Mouse (Mus musculus): ENCODE results near the gene Foxf1. TPM values are rescaled to one million over a fixed set of nuclear protein-coding genes. Genes with fewer than 3 reads are reported as not detected.
A peak's percentile ranks its signal among the peaks of the same experiment; 100 is the strongest.

The Foxf1 gene
- polyA plus RNA-seq, 1 experiment from 2014 or later = 15.1 TPM

- no peaks in the 10 kb centered on the region for H3K9me3 ChIP-seq
- 34% methylated on average over 6 of the region's 6 CpGs for whole genome bisulfite sequencing
- H3K27me3 ChIP-seq = peaks cover 72% of the 10 kb centered on the region
- no peak overlapping the region for H3K4me2 ChIP-seq
- H3K4me3 ChIP-seq = no peak overlapping the region
- H3K4me1 ChIP-seq = peaks cover 21% of the 10 kb centered on the region
- no peak overlapping the region for H3K9ac ChIP-seq
- peaks cover 3% of the 10 kb centered on the region for H3K36me3 ChIP-seq
- ATAC-seq (ENCODE audit: insufficient number of reproducible peaks, insufficient read depth, low FRiP score, low TSS enrichment, low read depth) = no peak
- H3K27ac ChIP-seq = no peak overlapping the region
Observed at GRCm38 (mm10) chr8:121092141-121092540, 8.0 kb downstream of the Foxf1 start.

- ATAC-seq (ENCODE audit: insufficient number of reproducible peaks, insufficient read depth, low FRiP score, low TSS enrichment, low read depth) = peak; percentile 43
- peaks cover 67% of the 10 kb centered on the region for H3K27me3 ChIP-seq
Observed at GRCm38 (mm10) chr8:121092627-121093026, 8.4 kb downstream of the Foxf1 start.

GRCm38 (mm10) chr8:121093496-121093895 is 9.3 kb downstream of the Foxf1 start:
- no peak overlapping the region for H3K4me2 ChIP-seq
- H3K9ac ChIP-seq = no peak overlapping the region
- H3K9me3 ChIP-seq = no peaks in the 10 kb centered on the region
- H3K27me3 ChIP-seq = peaks cover 59% of the 10 kb centered on the region
- no peak overlapping the region for H3K27ac ChIP-seq
- peaks cover 21% of the 10 kb centered on the region for H3K4me1 ChIP-seq
- 53% methylated on average over 6 of the region's 6 CpGs for WGBS
- no peak for ATAC-seq (ENCODE audit: insufficient number of reproducible peaks, insufficient read depth, low FRiP score, low TSS enrichment, low read depth)
- H3K36me3 ChIP-seq = peaks cover 16% of the 10 kb centered on the region
- no peak overlapping the region for H3K4me3 ChIP-seq

More at GRCm38 (mm10) chr8:121092627-121093026, 8.4 kb downstream of the Foxf1 start:
- Histone ChIP-seq H3K9ac (no peak overlapping the region), H3K4me3 (no peak overlapping the region), H3K9me3 (no peaks in the 10 kb centered on the region), H3K27ac (no peak overlapping the region), H3K36me3 (peaks cover 8% of the 10 kb centered on the region), H3K4me2 (no peak overlapping the region), H3K4me1 (peaks cover 21% of the 10 kb centered on the region)
- WGBS = 3% methylated on average over 16 of the region's 16 CpGs

DNA sequence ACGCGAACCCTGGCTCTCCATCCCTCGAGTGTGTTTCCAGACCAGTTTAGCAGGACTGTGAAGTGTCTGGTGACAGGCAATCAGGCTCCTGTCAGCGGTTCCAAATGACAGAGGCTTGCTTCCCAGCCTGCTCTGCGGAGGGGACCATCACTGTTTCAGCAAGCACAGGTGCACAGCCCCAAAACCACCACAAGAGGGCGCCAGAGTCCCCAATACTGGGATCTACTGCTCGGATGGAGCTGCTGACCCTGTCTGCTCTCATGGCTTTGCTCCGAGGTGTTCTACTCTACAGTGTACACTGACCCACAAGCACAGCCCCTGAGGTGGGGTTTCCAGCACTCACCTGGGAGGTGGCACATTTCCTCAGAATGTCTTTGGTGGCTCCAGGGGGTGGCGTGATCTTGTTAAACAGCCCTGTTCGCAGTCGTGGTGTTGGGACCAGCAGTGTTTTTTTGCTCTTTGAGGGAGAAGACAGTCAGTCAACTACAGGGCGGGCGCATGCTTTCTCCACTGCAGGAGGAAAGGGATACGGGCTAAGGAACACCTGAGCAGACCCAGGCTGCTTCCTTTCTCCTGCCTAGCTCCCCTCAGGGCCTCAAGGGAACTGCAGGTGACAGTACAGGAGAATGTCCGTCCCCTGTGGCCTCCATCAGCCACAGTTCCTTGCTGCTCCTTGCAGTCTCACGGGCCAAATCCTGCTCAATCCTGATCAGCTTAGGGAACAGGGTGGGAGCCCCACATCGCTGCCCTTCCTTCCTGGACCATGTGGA is 20.0 kb downstream of the Foxf1 start:
- Histone ChIP-seq H3K27ac (no peak overlapping the region), H3K9me3 (no peaks in the 10 kb centered on the region), H3K4me1 (peaks cover 18% of the 10 kb centered on the region), H3K36me3 (peaks cover 68% of the 10 kb centered on the region), H3K9ac (0 out of 2 replicates have a peak overlapping the region, but pooled peaks have one; percentile 21), H3K4me2 (no peak overlapping the region), H3K27me3 (no peaks in the 10 kb centered on the region), H3K4me3 (no peak overlapping the region)
- WGBS = 49% methylated on average over 17 of the region's 17 CpGs
- no peak for ATAC-seq (ENCODE audit: insufficient number of reproducible peaks, insufficient read depth, low FRiP score, low TSS enrichment, low read depth)

DNA sequence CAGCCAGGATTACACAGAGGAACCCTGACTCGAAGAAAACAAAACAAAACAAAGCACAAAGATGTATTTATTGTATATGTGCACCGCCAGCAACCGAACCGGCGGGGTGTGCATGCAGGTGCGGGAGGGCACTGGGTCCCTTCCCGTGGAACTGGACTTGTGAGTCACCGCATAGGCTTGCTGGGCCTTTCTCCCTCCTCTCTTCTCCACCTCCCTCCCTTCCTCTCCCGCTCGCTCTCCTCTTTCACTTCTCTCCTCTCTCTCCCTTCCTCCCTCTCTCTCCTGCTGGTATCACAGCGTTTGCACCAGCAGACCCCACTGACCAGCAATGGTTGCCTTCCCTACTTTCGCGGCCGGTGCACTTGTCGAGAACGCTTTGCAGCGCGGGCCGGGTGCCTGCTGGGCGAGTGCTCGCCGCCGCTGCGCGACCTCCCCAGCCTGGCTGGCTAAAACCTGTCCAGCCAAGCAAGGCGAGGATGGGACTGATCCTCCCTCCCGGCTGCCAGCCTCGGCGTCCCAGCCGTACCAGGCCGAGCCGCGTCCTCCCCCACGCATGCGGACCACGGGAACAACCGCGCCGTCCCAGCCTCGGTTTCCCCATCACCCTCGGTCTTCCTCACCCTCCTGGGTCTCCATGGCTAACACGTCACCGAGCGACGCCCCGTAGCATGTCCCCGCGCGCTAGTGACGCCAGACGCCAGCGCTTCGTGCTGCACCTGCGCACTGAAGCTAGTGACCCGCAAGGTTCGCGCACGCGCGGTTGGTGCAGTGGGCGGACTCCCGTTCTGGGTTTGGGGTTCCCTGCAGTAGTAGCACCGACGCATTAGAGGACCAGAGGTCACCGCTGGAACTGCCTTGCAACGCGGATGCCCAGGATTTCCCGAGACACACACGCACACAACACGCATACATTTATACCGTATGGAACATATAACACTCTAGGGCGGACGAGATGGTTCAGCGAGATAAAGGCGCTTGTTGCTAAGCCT is 23.8 kb downstream of the Foxf1 start, which contains the start of gene Mthfsd:
Gene Mthfsd (minus strand): TSS at position 725 of the 989 bp plus-strand sequence.
- Histone ChIP-seq H3K4me1 (peaks cover 18% of the 10 kb centered on the region), H3K9ac (peak within 1 kb of the TSS; percentile 96), H3K9me3 (no peaks in the 10 kb centered on the region), H3K4me3 (peak within 1 kb of the TSS; percentile 94), H3K36me3 (peaks cover 31% of the 10 kb centered on the region), H3K27ac (peak within 1 kb of the TSS; percentile 77), H3K27me3 (peaks cover 19% of the 10 kb centered on the region; the same call in 1 of the 2 replicates), H3K4me2 (peak within 1 kb of the TSS; percentile 85)
- ATAC-seq (ENCODE audit: insufficient number of reproducible peaks, insufficient read depth, low FRiP score, low TSS enrichment, low read depth) = peak; percentile 86
- WGBS = 1% methylated on average over 75 of the region's 75 CpGs

GRCm38 (mm10) chr8:121108657-121109056 is 24.5 kb downstream of the Foxf1 start:
- WGBS = 9% methylated on average over 5 of the region's 5 CpGs
- Histone ChIP-seq H3K27me3 (peaks cover 23% of the 10 kb centered on the region), H3K36me3 (peaks cover 24% of the 10 kb centered on the region), H3K4me1 (peaks cover 21% of the 10 kb centered on the region), H3K4me3 (peak overlapping the region; percentile 94), H3K9ac (peak overlapping the region; percentile 96), H3K27ac (peak overlapping the region; percentile 55; the same call in 1 of the 2 replicates), H3K4me2 (peak overlapping the region; percentile 85), H3K9me3 (no peaks in the 10 kb centered on the region)
- ATAC-seq (ENCODE audit: insufficient number of reproducible peaks, insufficient read depth, low FRiP score, low TSS enrichment, low read depth) = no peak

DNA sequence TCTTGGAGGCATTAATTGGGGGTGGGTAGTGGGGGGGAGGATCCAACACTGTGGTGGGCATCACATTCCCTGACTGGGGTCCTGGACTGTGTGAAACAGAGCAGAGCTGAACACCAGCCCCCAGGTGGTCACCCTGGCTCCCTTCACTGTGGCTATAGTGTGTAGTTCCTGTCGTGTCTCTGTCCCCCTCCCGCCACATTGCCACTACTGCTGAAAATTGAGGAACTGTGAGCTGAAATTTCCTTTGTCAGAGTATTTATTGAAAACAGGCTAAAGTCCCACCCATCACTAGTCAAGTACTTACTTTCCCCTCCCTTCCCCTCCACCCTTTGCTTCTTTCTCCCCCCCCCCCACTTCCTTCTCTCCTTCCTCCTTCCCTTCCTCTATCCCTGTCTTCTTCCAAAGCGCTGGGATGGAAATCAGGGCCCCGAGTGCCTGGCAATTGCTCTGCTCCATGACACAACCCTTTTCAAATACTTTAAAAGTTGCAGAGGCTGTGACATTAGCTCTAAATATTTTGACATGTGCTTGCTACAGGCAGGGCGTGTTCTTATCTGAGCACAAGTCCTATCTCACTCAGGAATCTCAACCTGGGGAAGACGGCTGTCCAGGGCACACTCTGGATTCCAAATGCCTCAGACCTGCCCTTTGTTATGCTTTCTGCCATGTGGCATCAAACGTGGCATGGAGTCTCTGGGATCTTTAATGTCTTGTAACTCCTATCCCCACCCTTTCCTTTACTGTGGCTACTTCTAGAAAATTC is 27.1 kb downstream of the Foxf1 start:
- H3K27ac ChIP-seq = no peak overlapping the region
- no peak overlapping the region for H3K4me3 ChIP-seq
- H3K9me3 ChIP-seq = no peaks in the 10 kb centered on the region
- 45% methylated on average over 7 of the region's 7 CpGs for WGBS
- no peak overlapping the region for H3K9ac ChIP-seq
- H3K27me3 ChIP-seq = peaks cover 47% of the 10 kb centered on the region
- H3K4me1 ChIP-seq = peaks cover 30% of the 10 kb centered on the region
- no peak for ATAC-seq (ENCODE audit: insufficient number of reproducible peaks, insufficient read depth, low FRiP score, low TSS enrichment, low read depth)
- no peak overlapping the region for H3K4me2 ChIP-seq
- peaks cover 3% of the 10 kb centered on the region for H3K36me3 ChIP-seq

DNA sequence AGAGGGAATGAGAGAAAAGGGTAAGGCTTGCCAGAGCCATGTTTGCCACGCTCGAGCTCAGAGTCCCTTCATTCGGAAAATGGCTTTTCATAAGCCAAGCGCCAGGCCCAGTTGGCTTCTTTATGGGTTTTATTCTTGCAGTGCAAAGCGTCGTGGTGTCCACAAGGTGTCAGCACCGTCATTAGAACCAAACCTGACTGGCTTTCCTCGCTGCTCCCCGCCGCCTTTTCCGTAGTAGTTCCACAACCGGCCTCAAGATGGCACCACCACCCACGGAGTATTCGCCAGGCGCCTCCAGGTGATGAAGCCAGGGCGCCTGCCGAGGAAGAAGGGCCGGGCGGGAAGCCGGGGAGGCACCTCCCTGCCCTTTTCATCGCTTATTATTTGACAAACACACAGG is 29.1 kb downstream of the Foxf1 start:
- peaks cover 66% of the 10 kb centered on the region for H3K27me3 ChIP-seq
- H3K27ac ChIP-seq = no peak overlapping the region
- H3K9me3 ChIP-seq = 0 out of 2 replicates have a peak, but pooled peaks cover 3% of the 10 kb centered on the region
- no peak overlapping the region for H3K9ac ChIP-seq
- WGBS = 1% methylated on average over 21 of the region's 21 CpGs
- peak overlapping the region; percentile 46 for H3K4me2 ChIP-seq
- peaks cover 37% of the 10 kb centered on the region for H3K4me1 ChIP-seq
- ATAC-seq (ENCODE audit: insufficient number of reproducible peaks, insufficient read depth, low FRiP score, low TSS enrichment, low read depth) = peak; percentile 16; the same call in 1 of the 2 replicates
- H3K4me3 ChIP-seq = no peak overlapping the region; the same call in 1 of the 2 replicates
- H3K36me3 ChIP-seq = no peaks in the 10 kb centered on the region

DNA sequence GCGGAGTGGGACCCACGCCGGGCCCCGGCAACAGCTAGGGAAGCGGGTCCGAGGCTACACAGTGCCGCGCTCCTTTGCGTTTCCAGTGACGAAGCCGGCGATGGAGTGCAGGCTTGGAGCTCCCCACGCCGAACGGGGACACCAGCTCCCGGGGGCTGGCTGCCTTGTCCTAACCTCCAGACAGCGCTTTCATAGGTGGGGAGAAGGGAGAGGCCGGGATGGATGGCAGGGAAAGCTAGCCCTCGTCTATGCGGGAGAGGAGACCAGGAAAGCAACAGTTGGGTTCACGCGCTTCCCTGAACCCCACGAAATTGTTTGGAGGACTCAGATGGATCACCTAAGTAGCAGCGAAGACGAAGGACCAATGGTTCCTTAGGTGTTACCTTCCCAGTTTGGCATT is 30.9 kb downstream of the Foxf1 start:
- no peak overlapping the region for H3K27ac ChIP-seq
- WGBS = 1% methylated on average over 25 of the region's 25 CpGs
- no peaks in the 10 kb centered on the region for H3K36me3 ChIP-seq
- peak overlapping the region; percentile 20 for H3K4me3 ChIP-seq
- H3K9ac ChIP-seq = peak overlapping the region; percentile 55
- 0 out of 2 replicates have a peak, but pooled peaks cover 3% of the 10 kb centered on the region for H3K9me3 ChIP-seq
- peak overlapping the region; percentile 39 for H3K4me2 ChIP-seq
- H3K4me1 ChIP-seq = peaks cover 34% of the 10 kb centered on the region
- ATAC-seq (ENCODE audit: insufficient number of reproducible peaks, insufficient read depth, low FRiP score, low TSS enrichment, low read depth) = no peak
- peaks cover 83% of the 10 kb centered on the region for H3K27me3 ChIP-seq

- Histone ChIP-seq H3K4me2 (peak within 1 kb of the TSS; percentile 92), H3K27me3 (peaks cover 87% of the 10 kb centered on the region), H3K4me1 (peaks cover 34% of the 10 kb centered on the region), H3K4me3 (peak within 1 kb of the TSS; percentile 59), H3K9ac (peak within 1 kb of the TSS; percentile 78), H3K36me3 (no peaks in the 10 kb centered on the region), H3K27ac (peak within 1 kb of the TSS; percentile 81), H3K9me3 (0 out of 2 replicates have a peak, but pooled peaks cover 3% of the 10 kb centered on the region)
- under 1% methylated on average over 25 of the region's 25 CpGs for WGBS
- no peak for ATAC-seq (ENCODE audit: insufficient number of reproducible peaks, insufficient read depth, low FRiP score, low TSS enrichment, low read depth)
Observed at GRCm38 (mm10) chr8:121115948-121116347, 31.8 kb downstream of the Foxf1 start, which contains the start of gene Foxc2. TSS of gene Foxc2 (plus strand) at chr8:121116171.
